Comparison of ENCODE assay signal across 8 mouse cellular contexts in genomic region chr2:128127691-128128292, GRCm38 (mm10). TPM values are rescaled to one million over a fixed set of nuclear protein-coding genes. Genes with fewer than 3 reads are reported as not detected.
DNase-seq lines count a peak whose midpoint lies in the region; ATAC-seq and TF ChIP-seq lines count a peak whose summit lies in the region.

No protein-coding gene starts in this region.

- TF ChIP-seq POLR2A in thymus, adult 2 months (IDR thresholded peaks at IDR 0.05; ENCODE audit: control insufficient read depth, extremely low read depth, insufficient read depth, low read length, poor library complexity) = no peak

- DNase-seq in thymus, adult 2 months = no peak
- DNase-seq in thymus, postnatal 25 days = no peak
- peak; percentile 88 for DNase-seq in embryo, embryonic 11 days
- peak; percentile 70 to 73 for DNase-seq in gastrocnemius, postnatal 36 days
- no peak for DNase-seq in intestine, embryonic 14.5 days (ENCODE audit: low spot score)
- peak; percentile 82 for DNase-seq in limb, embryonic 10.5 days (ENCODE audit: low spot score)
- DNase-seq in midbrain, embryonic 10.5 days (ENCODE audit: low spot score) = peak; percentile 88
- DNase-seq in skeletal muscle tissue, adult 2 months (ENCODE audit: low read depth, low spot score) = peak; percentile 68

- peak; percentile 32 for ATAC-seq in intestine, embryonic 14.5 days (replicated peaks; ENCODE audit: low FRiP score, low TSS enrichment, low read depth)

- no peak for TF ChIP-seq CTCF in thymus, adult 2 months (IDR thresholded peaks at IDR 0.05; ENCODE audit: borderline replicate concordance, control insufficient read depth, extremely low read depth, insufficient read depth, low read length, poor library complexity)

- peak overlapping the region; percentile 74 for H3K9ac ChIP-seq in intestine, embryonic 14.5 days (ENCODE audit: low read length)

- H3K4me2 ChIP-seq in intestine, embryonic 14.5 days (ENCODE audit: low read length) = peak overlapping the region; percentile 98

- intact Hi-C loops in gastrocnemius, postnatal 36 days (cut with DNase I) = loop anchor here (5.0 to 10.0 kb wide), 2 partner anchors 120 to 447 kb away; no protein-coding TSS in a partner anchor

- peaks cover 5% of the 10 kb centered on the region; the same call in 1 of the 2 replicates for H3K36me3 ChIP-seq in thymus, adult 2 months (ENCODE audit: control insufficient read depth, insufficient read depth, low read length)
- peaks cover 31% of the 10 kb centered on the region for H3K36me3 ChIP-seq in intestine, embryonic 14.5 days (ENCODE audit: control insufficient read depth, insufficient read depth, low read length)
- H3K36me3 ChIP-seq in limb, embryonic 10.5 days = peaks cover 38% of the 10 kb centered on the region
- peaks cover 42% of the 10 kb centered on the region for H3K36me3 ChIP-seq in midbrain, embryonic 10.5 days

- WGBS in thymus, adult 2 months = under 1% methylated on average over 48 of the region's 48 CpGs
- under 1% methylated on average over 48 of the region's 48 CpGs for WGBS in intestine, embryonic 14.5 days
- under 1% methylated on average over 48 of the region's 48 CpGs for WGBS in limb, embryonic 10.5 days
- WGBS in midbrain, embryonic 10.5 days = under 1% methylated on average over 48 of the region's 48 CpGs

- H3K9me3 ChIP-seq in intestine, embryonic 14.5 days (ENCODE audit: control insufficient read depth, low read length) = no peaks in the 10 kb centered on the region
- no peaks in the 10 kb centered on the region for H3K9me3 ChIP-seq in limb, embryonic 10.5 days (replicated peaks)
- H3K9me3 ChIP-seq in midbrain, embryonic 10.5 days (replicated peaks) = no peaks in the 10 kb centered on the region

- H3K27me3 ChIP-seq in thymus, adult 2 months (ENCODE audit: control insufficient read depth, insufficient read depth, low read length) = peaks cover 21% of the 10 kb centered on the region
- peaks cover 15% of the 10 kb centered on the region; the same call in 1 of the 2 replicates for H3K27me3 ChIP-seq in intestine, embryonic 14.5 days (replicated peaks; ENCODE audit: control insufficient read depth, insufficient read depth, low read length)
- peaks cover 23% of the 10 kb centered on the region for H3K27me3 ChIP-seq in limb, embryonic 10.5 days (ENCODE audit: low read depth, poor library complexity, severe bottlenecking)
- H3K27me3 ChIP-seq in midbrain, embryonic 10.5 days (ENCODE audit: low read depth, poor library complexity, severe bottlenecking) = peaks cover 24% of the 10 kb centered on the region

- H3K4me1 ChIP-seq in thymus, adult 2 months (replicated peaks; ENCODE audit: control insufficient read depth, insufficient read depth, low read length) = peaks cover 30% of the 10 kb centered on the region
- H3K4me1 ChIP-seq in intestine, embryonic 14.5 days (replicated peaks; ENCODE audit: control insufficient read depth, insufficient read depth, low read length) = peaks cover 31% of the 10 kb centered on the region
- H3K4me1 ChIP-seq in limb, embryonic 10.5 days = peaks cover 62% of the 10 kb centered on the region
- H3K4me1 ChIP-seq in midbrain, embryonic 10.5 days = peaks cover 70% of the 10 kb centered on the region

- peak overlapping the region; percentile 76 for H3K4me3 ChIP-seq in thymus, adult 2 months (ENCODE audit: control insufficient read depth, insufficient read depth, low read length)
- peak overlapping the region; percentile 82 for H3K4me3 ChIP-seq in intestine, embryonic 14.5 days (ENCODE audit: low read depth, low read length)
- H3K4me3 ChIP-seq in limb, embryonic 10.5 days = peak overlapping the region; percentile 86
- peak overlapping the region; percentile 67 for H3K4me3 ChIP-seq in midbrain, embryonic 10.5 days

- H3K27ac ChIP-seq in thymus, adult 2 months (ENCODE audit: control insufficient read depth, insufficient read depth, low read length) = no peak overlapping the region
- peak overlapping the region; percentile 91 for H3K27ac ChIP-seq in intestine, embryonic 14.5 days (ENCODE audit: low read depth)
- peak overlapping the region; percentile 97 for H3K27ac ChIP-seq in limb, embryonic 10.5 days
- H3K27ac ChIP-seq in midbrain, embryonic 10.5 days (replicated peaks) = peak overlapping the region; percentile 94

RNA-seq across cellular contexts. Expression of gene Bcl2l11, which starts 2.0 kb away (rescaled TPM):
- 54.4 and 63.3 TPM in 2 replicates for polyA plus RNA-seq in thymus, adult 2 months (2012; rRNA removed)
- 1 to 10 TPM; 3.7 to 5.8 TPM for total RNA-seq in gastrocnemius, postnatal 36 days (2021)
- polyA plus RNA-seq in intestine, embryonic 14.5 days (2014; fragmentation: Nextera tagmentation; extraction: Ambion mirVana) = 14.1 and 14.9 TPM in 2 replicates
- polyA plus RNA-seq in limb, embryonic 10.5 days (2016; fragmentation: Nextera tagmentation; extraction: Ambion mirVana) = 28.4 and 35.9 TPM in 2 replicates
- polyA plus RNA-seq in midbrain, embryonic 10.5 days (2016; fragmentation: Nextera tagmentation; extraction: Ambion mirVana) = 25.0 and 25.1 TPM in 2 replicates

Comparison
In these comparisons a context has a peak if more than half of its experiments do, and no peak if none do; other contexts are left out.
1. DNase-seq: peak in embryo, embryonic 11 days (single experiment), gastrocnemius, postnatal 36 days (2 of 2), limb, embryonic 10.5 days (single experiment), midbrain, embryonic 10.5 days (single experiment) and skeletal muscle tissue, adult 2 months (single experiment); none in thymus, adult 2 months (single experiment), thymus, postnatal 25 days (single experiment) and intestine, embryonic 14.5 days (single experiment).
2. Peak in every context shown above with its lines, with median percentiles within 50 percentile points of each other: H3K4me3 ChIP-seq.